Mouse (Mus musculus) liver, adult 2 months (tissue): Measurements from ENCODE around the gene Dgkg.

Experiments used
- CTCF ChIP-seq: fragments of 200-500 bp; IDR thresholded peaks from 2 replicates; pipeline ENCODE4 v1.5.1; 2011; ENCODE audit warnings: low read depth, low read length, control low read depth
- POLR2A ChIP-seq: fragments of 200-500 bp; IDR thresholded peaks from 2 replicates; pipeline ENCODE4 v1.6.1; 2011; ENCODE audit warnings: low read length, control low read depth; ENCODE audit not compliant: insufficient read depth; ENCODE audit errors: extremely low read depth

DNA sequence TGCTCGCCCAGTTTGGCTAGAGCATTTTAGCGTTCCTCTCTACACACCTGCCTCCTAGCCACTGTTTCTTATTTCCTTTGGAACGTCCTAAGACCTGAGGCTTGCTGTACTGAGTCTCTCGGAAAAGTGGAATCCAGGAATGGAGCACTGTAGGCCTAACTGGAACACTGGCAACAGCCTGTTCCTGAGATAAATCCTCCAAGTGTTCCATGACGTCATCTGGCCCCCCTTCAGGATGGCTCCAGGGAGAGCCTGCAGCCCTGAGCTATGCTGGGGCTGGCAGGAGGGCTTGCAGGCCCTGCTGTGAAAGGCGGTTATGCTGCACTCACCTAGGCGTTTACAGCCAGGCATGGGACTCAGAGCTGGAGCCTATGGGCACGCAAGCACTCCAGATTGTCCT lies 152.2 kb downstream of the Dgkg start:
- no peak for TF ChIP-seq CTCF
- no peak for TF ChIP-seq POLR2A
